Mouse (Mus musculus) embryonic fibroblast, embryonic 13.5 days (primary cell): Measurements from ENCODE around the gene Nop10.

Experiments used
- CTCF ChIP-seq: IDR thresholded peaks from 2 replicates; pipeline ENCODE4 v1.5.1; 2011; ENCODE audit warnings: mild to moderate bottlenecking, control low read depth, low read length, moderate library complexity, borderline replicate concordance; ENCODE audit not compliant: insufficient read depth
- POLR2A ChIP-seq: IDR thresholded peaks from 2 replicates; pipeline ENCODE4 v1.6.1; 2011; ENCODE audit warnings: low read depth, mild to moderate bottlenecking, control low read depth, low read length, moderate library complexity

GRCm38 (mm10) chr2:112276870-112277269 lies 15.1 kb downstream of the Nop10 start:
- TF ChIP-seq CTCF (no peak), POLR2A (no peak)
